Mouse (Mus musculus): Measurements from ENCODE around the gene Ear14. TPM values are rescaled to one million over a fixed set of nuclear protein-coding genes. Genes with fewer than 3 reads are reported as not detected.

Gene Ear14
- total RNA-seq, 2 experiments from 2014 or later: not detected

- DNase-seq: no peak
Observed at GRCm38 (mm10) chr14:51253569-51253968, 50.4 kb downstream of the Ear14 start.

Other genes starting within 250 kb of the Ear14 start
- gene Pnp2, start 247.4 kb upstream of the Ear14 start, total RNA-seq (2021): 1 to 10 TPM; 2.1 to 2.9 TPM
- under 1 TPM; 0.23 to 0.26 TPM for gene Rnase10, start 195.6 kb upstream of the Ear14 start, total RNA-seq (2021)
- gene Rnase9, start 161.5 kb upstream of the Ear14 start, total RNA-seq (2021): not detected
- not detected for gene Rnase11, start 153.2 kb upstream of the Ear14 start, total RNA-seq (2021)
- not detected for gene Rnase12, start 145.7 kb upstream of the Ear14 start, total RNA-seq (2021)
- gene Olfr750, start 129.0 kb upstream of the Ear14 start, total RNA-seq (2021): not detected
- gene Rnase4, start 112.3 kb upstream of the Ear14 start, total RNA-seq (2021): 10 to 100 TPM; 40.6 to 52.3 TPM
- 1 to 10 TPM; 5.5 to 5.8 TPM for gene Ang, start 112.2 kb upstream of the Ear14 start, total RNA-seq (2021)
- gene Eddm3b, start 89.0 kb upstream of the Ear14 start, total RNA-seq (2021): not detected
- 1 to 10 TPM in 1 of 2 experiments, under 1 TPM in 1; 0.46 to 1.4 TPM for gene Rnase6, start 79.5 kb upstream of the Ear14 start, total RNA-seq (2021)
- gene Rnase1, start 56.6 kb upstream of the Ear14 start, total RNA-seq (2021): not detected
- not detected for gene Rnase2b, start 41.1 kb upstream of the Ear14 start, total RNA-seq (2021)
- gene Ang2, start 4.2 kb upstream of the Ear14 start, total RNA-seq (2021): not detected
- gene Rnase2a, start 52.7 kb downstream of the Ear14 start, total RNA-seq (2021): 10 to 100 TPM in 1 of 2 experiments, 1 to 10 TPM in 1; 4.7 to 13.6 TPM
- gene Gm7247, start 158.4 kb downstream of the Ear14 start, total RNA-seq (2021): not detected
- not detected for gene Vmn2r88, start 207.4 kb downstream of the Ear14 start, total RNA-seq (2021)
- not detected for gene Vmn2r89, start 248.5 kb downstream of the Ear14 start, total RNA-seq (2021)

All from adrenal gland, postnatal 36 days (tissue).